Mouse (Mus musculus): ENCODE results near the gene Catsper3. TPM values are rescaled to one million over a fixed set of nuclear protein-coding genes. Genes with fewer than 3 reads are reported as not detected.

The Catsper3 gene
- polyA plus RNA-seq, 1 experiment from 2014 or later: not detected

DNA sequence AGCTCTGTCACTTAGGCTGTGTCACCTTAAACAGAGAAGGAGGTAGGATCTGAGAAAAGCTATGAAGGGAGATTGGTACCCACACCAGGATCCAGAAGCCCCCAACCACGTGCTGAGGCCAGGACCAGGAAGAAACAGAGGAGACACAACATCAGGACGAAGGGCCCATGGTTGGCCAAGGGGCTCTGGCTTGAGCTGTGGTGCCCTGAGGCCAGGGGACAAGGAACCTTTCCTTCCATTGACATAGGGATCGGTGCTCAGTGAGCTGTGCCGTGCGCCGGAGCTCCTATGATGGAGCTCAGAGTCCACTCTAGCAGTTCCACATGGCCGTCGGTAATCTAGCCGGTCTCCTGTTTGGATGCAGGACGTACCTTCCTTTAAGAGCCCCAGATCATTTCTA, 25.3 kb downstream of the Catsper3 start:
- Histone ChIP-seq H3K27ac (no peak overlapping the region), H3K9me3 (no peaks in the 10 kb centered on the region), H3K36me3 (no peaks in the 10 kb centered on the region), H3K4me3 (no peak overlapping the region), H3K27me3 (ENCODE audit: insufficient read depth, poor library complexity, severe bottlenecking) (no peaks in the 10 kb centered on the region; the same call in 1 of the 2 replicates), H3K4me1 (replicated peaks) (0 out of 2 replicates have a peak, but pooled peaks cover 4% of the 10 kb centered on the region)
- WGBS: 92% methylated on average over 10 of the region's 10 CpGs
- DNase-seq (ENCODE audit: low spot score): no peak

DNA sequence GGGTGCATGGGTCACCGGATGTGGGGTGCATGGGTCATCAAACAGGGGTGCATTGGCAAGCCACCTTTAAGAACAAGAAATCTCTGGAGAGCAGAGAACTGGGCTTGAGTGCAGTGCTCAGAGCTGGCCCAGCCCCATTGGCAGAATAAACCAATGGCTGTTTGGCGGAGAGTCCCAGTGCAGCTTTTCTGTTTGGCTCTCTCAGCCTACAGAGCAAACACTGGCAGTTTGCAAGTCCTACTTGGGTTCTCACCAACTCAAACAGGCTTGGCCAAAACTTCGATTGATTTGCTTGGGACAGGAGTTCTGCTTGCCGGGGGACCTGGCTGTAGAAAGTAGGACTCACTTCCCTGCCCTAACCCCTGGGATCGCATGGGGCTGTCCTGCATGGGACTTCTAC, 26.6 kb downstream of the Catsper3 start:
- 81% methylated on average over 5 of the region's 5 CpGs for WGBS
- H3K36me3 ChIP-seq: no peaks in the 10 kb centered on the region
- DNase-seq (ENCODE audit: low spot score): no peak
- no peak overlapping the region for H3K27ac ChIP-seq
- H3K9me3 ChIP-seq: no peaks in the 10 kb centered on the region
- no peak overlapping the region for H3K4me3 ChIP-seq
- H3K27me3 ChIP-seq (ENCODE audit: insufficient read depth, poor library complexity, severe bottlenecking): no peaks in the 10 kb centered on the region; the same call in 1 of the 2 replicates
- 0 out of 2 replicates have a peak, but pooled peaks cover 4% of the 10 kb centered on the region for H3K4me1 ChIP-seq (replicated peaks)

DNA sequence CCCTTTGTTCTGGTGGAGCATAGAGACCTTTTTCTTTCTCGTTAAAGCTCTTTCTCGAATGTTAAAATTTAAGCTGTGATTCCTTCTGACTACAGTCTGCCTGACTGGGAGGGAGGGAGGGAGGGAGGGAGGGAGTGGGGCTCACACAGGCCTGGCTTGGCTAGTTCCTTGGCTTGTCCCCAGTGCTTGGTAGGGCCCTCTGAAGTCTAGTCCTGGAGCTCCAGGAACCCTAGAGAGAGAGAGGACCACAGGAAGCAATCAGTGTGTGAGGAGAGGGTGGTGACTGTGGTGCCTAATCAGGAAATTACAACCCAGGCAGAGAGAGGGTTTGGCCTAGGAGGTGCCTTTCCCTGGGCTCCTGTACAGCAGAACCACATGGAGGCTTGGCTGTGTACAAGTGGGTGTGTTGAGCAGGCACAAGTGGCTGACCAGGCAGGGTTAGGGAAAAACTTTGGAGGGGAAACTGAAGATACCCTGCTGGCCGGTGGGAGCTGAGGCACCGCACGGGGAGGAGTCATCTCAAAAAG, 29.2 kb downstream of the Catsper3 start:
- Histone ChIP-seq H3K4me3 (no peak overlapping the region), H3K9me3 (no peaks in the 10 kb centered on the region), H3K27me3 (ENCODE audit: insufficient read depth, poor library complexity, severe bottlenecking) (peaks cover 11% of the 10 kb centered on the region), H3K36me3 (no peaks in the 10 kb centered on the region), H3K4me1 (replicated peaks) (0 out of 2 replicates have a peak, but pooled peaks cover 4% of the 10 kb centered on the region), H3K27ac (no peak overlapping the region)
- 78% methylated on average over 5 of the region's 5 CpGs for WGBS
- DNase-seq (ENCODE audit: low spot score): no peak

DNA sequence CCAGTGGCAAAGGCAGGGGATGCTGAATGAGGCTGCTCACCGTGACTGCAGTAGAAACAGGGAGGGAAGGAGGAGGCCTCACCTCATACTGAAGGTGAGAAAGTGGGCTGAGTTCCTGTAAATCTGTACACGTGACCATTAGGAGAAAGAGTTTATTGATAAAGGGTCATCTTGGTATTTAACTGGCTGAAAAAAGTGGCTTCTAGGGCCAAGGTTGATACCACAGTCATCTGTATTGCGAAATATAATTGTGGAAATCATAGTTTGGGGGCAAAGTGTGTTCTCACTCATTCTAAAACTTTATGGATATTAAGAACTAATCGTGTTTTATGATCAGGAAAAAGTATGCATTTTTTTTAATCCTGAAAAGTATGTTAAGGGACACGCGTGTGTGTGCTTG, 30.5 kb downstream of the Catsper3 start:
- no peak overlapping the region for H3K27ac ChIP-seq
- no peak overlapping the region for H3K4me3 ChIP-seq
- peaks cover 8% of the 10 kb centered on the region; the same call in 1 of the 2 replicates for H3K4me1 ChIP-seq (replicated peaks)
- no peak for DNase-seq (ENCODE audit: low spot score)
- no peaks in the 10 kb centered on the region for H3K9me3 ChIP-seq
- no peaks in the 10 kb centered on the region for H3K36me3 ChIP-seq
- H3K27me3 ChIP-seq (ENCODE audit: insufficient read depth, poor library complexity, severe bottlenecking): peaks cover 14% of the 10 kb centered on the region
- 84% methylated on average over 6 of the region's 6 CpGs for WGBS

DNA sequence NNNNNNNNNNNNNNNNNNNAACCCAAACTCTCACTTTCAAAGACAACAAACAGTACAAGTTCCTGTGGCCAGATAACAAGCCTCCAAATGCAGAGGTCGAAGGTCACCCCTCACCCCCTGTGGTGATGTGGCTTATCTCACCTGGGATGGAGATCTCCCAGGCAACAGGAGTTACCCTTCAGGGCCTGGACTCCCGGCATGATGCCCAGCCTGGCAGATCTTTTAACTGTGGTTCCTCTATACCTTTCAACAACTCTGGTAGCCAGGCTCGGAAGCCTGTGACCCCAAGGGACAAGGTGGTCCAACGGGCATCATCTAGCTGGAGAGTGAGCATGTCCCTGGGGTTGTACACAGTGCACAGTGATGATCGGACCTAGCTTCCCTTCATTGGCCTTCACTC, 38.1 kb downstream of the Catsper3 start:
- Histone ChIP-seq H3K36me3 (no peaks in the 10 kb centered on the region), H3K9me3 (no peaks in the 10 kb centered on the region), H3K4me1 (replicated peaks) (peaks cover 27% of the 10 kb centered on the region), H3K27ac (no peak overlapping the region), H3K27me3 (ENCODE audit: insufficient read depth, poor library complexity, severe bottlenecking) (peaks cover 79% of the 10 kb centered on the region), H3K4me3 (no peak overlapping the region)
- DNase-seq (ENCODE audit: low spot score): no peak
- 57% methylated on average over 5 of the region's 5 CpGs for WGBS

DNA sequence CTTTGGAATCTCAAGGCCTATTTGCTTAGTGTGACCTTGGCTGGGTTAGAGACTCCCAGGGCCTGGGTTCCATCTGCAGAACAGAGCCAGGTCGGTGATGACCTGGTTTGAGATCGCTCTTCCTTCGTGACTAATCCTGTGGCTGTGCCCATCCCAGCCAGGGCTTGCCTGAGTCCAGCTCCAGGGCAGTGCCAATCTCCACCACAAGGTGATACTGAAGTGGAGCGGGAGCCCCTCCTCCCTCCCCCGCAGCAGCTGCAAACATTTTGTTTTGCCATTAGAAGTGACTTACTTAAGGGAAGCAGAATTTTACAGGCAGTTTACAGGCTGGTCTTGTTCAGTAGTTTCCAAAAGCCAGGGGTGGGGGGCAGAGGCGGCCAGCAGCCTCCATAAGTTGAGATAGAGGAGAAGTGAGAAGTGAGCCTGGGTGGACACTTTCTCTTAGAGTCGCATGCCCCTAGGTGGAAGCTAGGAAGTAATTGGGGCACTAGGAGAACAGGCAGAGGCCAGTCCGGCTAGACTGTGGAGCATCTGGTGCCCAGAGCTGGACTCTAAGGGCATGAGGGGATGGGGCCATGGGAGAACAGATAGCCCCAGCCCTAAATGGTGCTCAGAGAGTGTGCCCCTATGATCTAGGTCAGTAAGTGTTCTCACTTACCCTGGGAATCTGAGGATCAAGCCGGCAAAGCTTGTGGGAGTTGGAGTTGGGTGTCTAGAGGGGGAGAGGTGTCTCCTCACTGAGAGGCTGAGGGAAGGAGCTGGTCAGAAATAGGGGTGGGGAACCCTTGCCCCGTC, 40.0 kb downstream of the Catsper3 start:
- Histone ChIP-seq H3K27me3 (ENCODE audit: insufficient read depth, poor library complexity, severe bottlenecking) (peaks cover 90% of the 10 kb centered on the region), H3K27ac (no peak overlapping the region), H3K36me3 (no peaks in the 10 kb centered on the region), H3K9me3 (no peaks in the 10 kb centered on the region), H3K4me1 (replicated peaks) (peaks cover 30% of the 10 kb centered on the region), H3K4me3 (no peak overlapping the region)
- DNase-seq (ENCODE audit: low spot score): peak; percentile 30
- WGBS: 6% methylated on average over 10 of the region's 10 CpGs

DNA sequence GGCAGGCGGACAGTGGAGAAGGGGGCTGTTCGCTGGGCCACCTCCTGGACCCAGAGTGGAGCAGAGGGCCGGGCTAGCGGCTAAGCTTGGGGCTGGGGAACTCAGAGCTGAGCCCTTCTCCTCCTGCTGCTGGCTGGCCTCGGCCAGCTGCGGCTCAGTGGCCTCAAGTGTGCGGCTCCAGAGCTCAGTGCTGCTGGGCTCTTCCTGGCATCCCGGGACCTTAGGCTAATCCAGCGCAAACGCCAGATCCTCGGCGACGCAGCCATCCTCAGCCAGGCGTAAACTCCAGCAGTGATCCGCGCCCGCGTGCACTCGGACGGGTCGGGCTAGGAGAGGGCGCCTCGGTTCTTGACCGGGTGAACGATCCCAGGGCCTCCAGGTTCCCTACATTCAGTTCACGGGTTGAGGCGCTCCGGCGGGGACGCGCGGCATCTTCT, 40.9 kb downstream of the Catsper3 start:
- DNase-seq (ENCODE audit: low spot score): peak; percentile 65
- peak overlapping the region; percentile 28 for H3K4me3 ChIP-seq
- H3K27ac ChIP-seq: 0 out of 2 replicates have a peak overlapping the region, but pooled peaks have one; percentile 1
- no peaks in the 10 kb centered on the region for H3K36me3 ChIP-seq
- H3K4me1 ChIP-seq (replicated peaks): peaks cover 35% of the 10 kb centered on the region
- peaks cover 98% of the 10 kb centered on the region for H3K27me3 ChIP-seq (ENCODE audit: insufficient read depth, poor library complexity, severe bottlenecking)
- no peaks in the 10 kb centered on the region for H3K9me3 ChIP-seq
- under 1% methylated on average over 32 of the region's 32 CpGs for whole genome bisulfite sequencing

DNA sequence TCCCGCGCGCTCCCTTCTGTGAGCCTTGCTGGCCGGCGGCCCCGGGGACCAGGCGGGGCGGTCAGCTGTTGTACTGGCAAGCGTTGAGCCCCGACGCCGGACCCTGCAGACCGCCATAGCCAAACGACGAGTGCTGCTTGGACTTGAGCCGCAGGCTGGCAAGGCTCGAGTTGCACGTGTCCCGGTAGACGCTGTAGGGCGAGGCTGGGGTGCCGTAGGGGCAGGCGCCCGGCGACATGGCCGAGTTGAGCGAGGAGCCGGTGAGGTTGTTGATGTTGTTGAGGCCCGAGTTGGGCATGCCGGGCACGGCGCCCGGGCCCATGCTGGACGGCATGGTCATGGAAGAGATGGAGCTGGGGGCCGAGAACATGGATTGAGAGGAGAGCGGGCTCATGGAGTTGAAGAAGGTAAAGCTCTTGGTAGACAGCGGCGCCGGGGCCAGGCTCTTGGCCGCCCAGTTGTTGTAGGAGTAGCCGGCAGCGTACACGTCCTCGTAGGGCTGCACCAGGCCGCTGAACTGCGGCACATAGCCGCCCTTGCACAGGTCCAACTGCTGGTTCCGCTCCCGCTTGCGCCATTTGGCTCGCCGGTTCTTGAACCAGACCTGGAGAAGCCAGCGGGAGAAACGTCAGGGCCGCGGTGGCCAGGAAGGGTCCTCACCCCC, 41.8 kb downstream of the Catsper3 start:
- H3K4me1 ChIP-seq (replicated peaks): peaks cover 44% of the 10 kb centered on the region
- under 1% methylated on average over 56 of the region's 56 CpGs for WGBS
- no peak overlapping the region for H3K4me3 ChIP-seq
- no peak overlapping the region for H3K27ac ChIP-seq
- peak; percentile 67 for DNase-seq (ENCODE audit: low spot score)
- no peaks in the 10 kb centered on the region for H3K36me3 ChIP-seq
- no peaks in the 10 kb centered on the region for H3K9me3 ChIP-seq
- peaks cover 98% of the 10 kb centered on the region for H3K27me3 ChIP-seq (ENCODE audit: insufficient read depth, poor library complexity, severe bottlenecking)

DNA sequence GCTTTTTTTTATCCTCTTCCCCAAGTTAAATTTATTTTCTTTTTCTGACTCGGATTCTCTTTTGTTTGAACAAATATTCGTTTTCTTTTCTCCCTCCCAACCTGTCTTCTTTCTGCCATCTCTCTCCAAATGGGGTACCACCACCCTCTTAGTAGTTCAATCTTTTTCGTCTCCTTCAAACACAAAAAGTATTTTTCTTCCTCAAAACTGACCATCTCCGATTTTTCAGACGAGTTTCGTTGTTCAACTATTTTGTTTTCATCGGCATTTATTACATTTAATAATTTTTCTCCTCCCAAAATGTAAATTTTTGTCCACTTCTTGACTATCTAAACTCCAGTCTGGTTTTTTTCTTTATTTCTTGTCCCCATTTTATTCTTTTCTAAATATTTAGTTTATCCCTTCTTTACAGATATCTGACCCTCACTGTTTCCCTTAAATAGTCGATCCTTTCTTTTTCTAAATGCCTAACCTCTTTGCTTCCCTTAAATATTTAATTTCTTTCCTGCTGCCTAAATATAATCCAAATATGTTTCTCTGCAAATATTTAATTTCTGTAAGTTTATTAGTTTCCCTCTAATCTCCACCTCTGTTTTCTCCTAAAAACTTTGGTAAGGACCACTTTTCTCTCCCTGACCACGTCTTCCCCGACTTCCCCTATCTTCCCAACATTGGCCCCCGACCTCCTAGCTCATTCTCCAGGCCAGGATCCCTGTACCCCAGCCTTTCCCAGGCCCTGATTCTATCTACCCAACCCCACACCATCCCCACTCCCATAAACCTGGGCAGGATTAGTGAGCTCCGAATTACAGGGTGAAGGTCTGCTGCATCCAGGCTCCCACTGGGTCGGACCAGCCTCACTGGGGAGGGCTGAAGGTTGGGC, 42.7 kb downstream of the Catsper3 start:
- Histone ChIP-seq H3K36me3 (no peaks in the 10 kb centered on the region), H3K27me3 (ENCODE audit: insufficient read depth, poor library complexity, severe bottlenecking) (peaks cover 98% of the 10 kb centered on the region), H3K9me3 (no peaks in the 10 kb centered on the region), H3K4me3 (no peak overlapping the region), H3K4me1 (replicated peaks) (peaks cover 51% of the 10 kb centered on the region), H3K27ac (no peak overlapping the region)
- 4% methylated on average over 13 of the region's 13 CpGs for WGBS
- DNase-seq (ENCODE audit: low spot score): peak; percentile 52

DNA sequence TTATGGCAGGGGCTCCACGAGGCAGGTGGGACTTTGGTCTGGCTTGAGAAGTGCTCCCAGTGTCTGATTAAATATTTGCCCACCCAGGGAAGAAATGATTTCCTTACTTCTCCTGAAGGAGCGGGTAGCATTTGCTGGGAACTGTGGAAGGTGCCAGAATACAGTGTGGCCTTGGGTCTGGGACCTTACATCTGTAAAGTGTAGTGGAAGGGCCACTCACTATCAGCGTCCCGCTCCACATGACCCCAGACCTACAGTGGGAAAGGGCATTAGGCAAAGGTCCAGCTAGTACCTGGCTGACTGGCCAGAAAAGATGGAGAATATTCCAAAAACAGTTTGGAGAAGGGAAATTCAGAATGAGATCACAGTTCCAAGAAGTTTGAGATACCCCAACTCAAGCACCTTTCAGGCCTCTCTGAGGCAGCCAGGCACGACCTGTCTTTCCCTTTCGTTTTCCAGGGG, 43.3 kb downstream of the Catsper3 start:
- no peaks in the 10 kb centered on the region for H3K9me3 ChIP-seq
- no peak for DNase-seq (ENCODE audit: low spot score)
- peak overlapping the region; percentile 31; the same call in 1 of the 2 replicates for H3K4me3 ChIP-seq
- H3K27ac ChIP-seq: no peak overlapping the region
- H3K27me3 ChIP-seq (ENCODE audit: insufficient read depth, poor library complexity, severe bottlenecking): peaks cover 98% of the 10 kb centered on the region
- WGBS: under 1% methylated on average over 6 of the region's 6 CpGs
- no peaks in the 10 kb centered on the region for H3K36me3 ChIP-seq
- peaks cover 51% of the 10 kb centered on the region for H3K4me1 ChIP-seq (replicated peaks)

DNA sequence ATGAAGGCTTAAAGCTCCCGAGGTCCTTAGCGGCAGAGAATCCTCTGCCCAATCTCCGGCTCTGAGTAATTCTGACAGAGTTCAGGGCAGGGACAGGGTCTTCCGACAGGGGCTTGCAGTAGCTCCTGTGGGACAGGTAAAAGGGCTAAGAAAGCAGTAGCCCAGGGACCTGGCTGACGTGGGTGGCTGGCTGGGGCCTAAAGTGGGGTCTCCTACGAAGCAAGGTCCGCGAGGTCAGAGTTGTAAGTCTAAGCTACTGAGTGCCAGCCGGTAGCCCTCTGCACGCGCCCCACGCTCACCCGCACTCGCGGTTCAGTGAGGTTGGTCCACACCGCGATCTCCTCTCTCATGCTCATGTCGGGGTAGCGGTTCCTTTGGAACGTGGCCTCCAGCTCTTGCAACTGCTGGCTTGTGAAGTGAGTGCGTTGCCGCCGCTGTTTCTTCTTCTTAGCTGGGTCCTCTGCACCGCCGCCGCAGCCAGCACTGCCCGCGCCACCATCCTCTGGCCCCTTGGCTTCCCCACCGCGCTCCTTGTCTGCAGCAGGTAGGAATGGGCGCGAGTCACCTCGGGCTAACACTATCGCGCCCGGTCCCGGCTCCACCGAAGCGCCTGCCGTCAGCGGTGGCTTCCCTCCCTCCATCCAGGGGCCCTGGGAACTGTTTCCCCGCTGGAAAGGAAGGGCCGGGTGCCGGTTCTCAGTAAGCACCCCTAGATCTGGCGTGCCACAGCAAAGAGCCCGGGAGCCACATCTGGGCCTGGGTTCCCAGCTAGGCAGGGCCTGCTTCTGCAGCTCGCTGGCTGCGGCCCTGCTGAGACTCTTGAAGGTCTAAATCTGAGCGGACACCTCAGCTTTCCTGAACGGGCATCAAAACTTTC, 44.0 kb downstream of the Catsper3 start:
- peak; percentile 65 for DNase-seq (ENCODE audit: low spot score)
- under 1% methylated on average over 50 of the region's 50 CpGs for WGBS

More for the DNA sequence above, 44.0 kb downstream of the Catsper3 start:
- H3K36me3 ChIP-seq: no peaks in the 10 kb centered on the region
- peaks cover 50% of the 10 kb centered on the region for H3K4me1 ChIP-seq (replicated peaks)
- peak overlapping the region; percentile 31; the same call in 1 of the 2 replicates for H3K4me3 ChIP-seq
- no peaks in the 10 kb centered on the region for H3K9me3 ChIP-seq
- H3K27ac ChIP-seq: no peak overlapping the region
- peaks cover 98% of the 10 kb centered on the region for H3K27me3 ChIP-seq (ENCODE audit: insufficient read depth, poor library complexity, severe bottlenecking)
